Mouse (Mus musculus): ENCODE data around the gene Muc4. TPM values are rescaled to one million over a fixed set of nuclear protein-coding genes. Genes with fewer than 3 reads are reported as not detected.

The Muc4 gene
- polyA plus RNA-seq, 1 experiment: 0.12 TPM

- TF ChIP-seq SRF (IDR thresholded peaks at IDR 0.05; ENCODE audit: control insufficient read depth, insufficient read length, low read depth): no peak
- TF ChIP-seq POLR2AphosphoS2 (IDR thresholded peaks at IDR 0.05; ENCODE audit: insufficient read length, low read depth): no peak
- TF ChIP-seq TCF12 (IDR thresholded peaks at IDR 0.05; ENCODE audit: insufficient read depth, poor library complexity, severe bottlenecking): no peak
- no peak for TF ChIP-seq USF1 (IDR thresholded peaks at IDR 0.05; ENCODE audit: low read depth)
- no peak for TF ChIP-seq TCF3 (IDR thresholded peaks at IDR 0.05; ENCODE audit: insufficient read length, low read depth)
- no peak for TF ChIP-seq MYOG (IDR thresholded peaks at IDR 0.05; ENCODE audit: control insufficient read depth in 1 of 3, insufficient read depth in 1 of 3, insufficient read length in 2 of 3, low read depth in 2 of 3)
- TF ChIP-seq E2F4 (IDR thresholded peaks at IDR 0.05; ENCODE audit: insufficient read depth): no peak
- no peak for TF ChIP-seq POLR2A (IDR thresholded peaks at IDR 0.05; ENCODE audit: insufficient read length, low read depth)
- no peak for TF ChIP-seq MYOD1 (IDR thresholded peaks at IDR 0.05; ENCODE audit: control insufficient read depth in 1 of 3, insufficient read length in 2 of 3, low read depth in 2 of 3)
- H3K36me3 ChIP-seq (ENCODE audit: control insufficient read depth, insufficient read depth): no peaks in the 10 kb centered on the region
- no peaks in the 10 kb centered on the region for H3K79me2 ChIP-seq (ENCODE audit: control insufficient read depth, insufficient read depth)
- peak overlapping the region; percentile 44 for H3K4me2 ChIP-seq (ENCODE audit: low read depth)
- no peak overlapping the region for H3K4me3 ChIP-seq
- no peaks in the 10 kb centered on the region for H3K27me3 ChIP-seq (ENCODE audit: control insufficient read depth, insufficient read depth, insufficient read length)
- H3ac ChIP-seq (ENCODE audit: control insufficient read depth, insufficient read length): no peak overlapping the region
These were observed 68.2 kb downstream of the Muc4 start for GRCm38 (mm10) chr16:32803901-32804300.

GRCm38 (mm10) chr16:32805151-32805550 is 69.5 kb downstream of the Muc4 start:
- Histone ChIP-seq H3K27me3 (ENCODE audit: control insufficient read depth, insufficient read depth, insufficient read length) (no peaks in the 10 kb centered on the region), H3K36me3 (ENCODE audit: control insufficient read depth, insufficient read depth) (no peaks in the 10 kb centered on the region), H3ac (ENCODE audit: control insufficient read depth, insufficient read length) (no peak overlapping the region), H3K4me3 (no peak overlapping the region), H3K4me2 (ENCODE audit: low read depth) (no peak overlapping the region), H3K79me2 (ENCODE audit: control insufficient read depth, insufficient read depth) (no peaks in the 10 kb centered on the region)
- TF ChIP-seq CEBPB (IDR thresholded peaks at IDR 0.05; ENCODE audit: insufficient read depth, poor library complexity, severe bottlenecking) (no peak), REST (IDR thresholded peaks at IDR 0.05; ENCODE audit: insufficient read depth, insufficient read length) (no peak), MYOG (IDR thresholded peaks at IDR 0.05; ENCODE audit: control insufficient read depth in 1 of 3, insufficient read depth in 1 of 3, insufficient read length in 2 of 3, low read depth in 2 of 3) (no peak), POLR2AphosphoS2 (IDR thresholded peaks at IDR 0.05; ENCODE audit: insufficient read length, low read depth) (no peak), MYOD1 (IDR thresholded peaks at IDR 0.05; ENCODE audit: control insufficient read depth in 1 of 3, insufficient read length in 2 of 3, low read depth in 2 of 3) (no peak)

GRCm38 (mm10) chr16:32807408-32808185 is 71.9 kb downstream of the Muc4 start:
- no peaks in the 10 kb centered on the region for H3K27me3 ChIP-seq (ENCODE audit: control insufficient read depth, insufficient read depth, insufficient read length)
- H3K36me3 ChIP-seq (ENCODE audit: control insufficient read depth, insufficient read depth): no peaks in the 10 kb centered on the region
- no peak overlapping the region for H3ac ChIP-seq (ENCODE audit: control insufficient read depth, insufficient read length)
- no peak overlapping the region for H3K4me3 ChIP-seq
- H3K4me2 ChIP-seq (ENCODE audit: low read depth): no peak overlapping the region
- H3K79me2 ChIP-seq (ENCODE audit: control insufficient read depth, insufficient read depth): no peaks in the 10 kb centered on the region
- no peak for TF ChIP-seq TCF3 (IDR thresholded peaks at IDR 0.05; ENCODE audit: insufficient read length, low read depth)
- TF ChIP-seq E2F4 (IDR thresholded peaks at IDR 0.05; ENCODE audit: insufficient read depth): no peak
- no peak for TF ChIP-seq TCF12 (IDR thresholded peaks at IDR 0.05; ENCODE audit: insufficient read depth, poor library complexity, severe bottlenecking)
- TF ChIP-seq POLR2A (IDR thresholded peaks at IDR 0.05; ENCODE audit: insufficient read length, low read depth): no peak
- no peak for TF ChIP-seq POLR2AphosphoS2 (IDR thresholded peaks at IDR 0.05; ENCODE audit: insufficient read length, low read depth)
- TF ChIP-seq REST (IDR thresholded peaks at IDR 0.05; ENCODE audit: insufficient read depth, insufficient read length): no peak
- TF ChIP-seq MAX (IDR thresholded peaks at IDR 0.05; ENCODE audit: low read depth): no peak
- no peak for TF ChIP-seq CEBPB (IDR thresholded peaks at IDR 0.05; ENCODE audit: insufficient read depth, poor library complexity, severe bottlenecking)
- TF ChIP-seq MYOD1 (IDR thresholded peaks at IDR 0.05; ENCODE audit: control insufficient read depth in 1 of 3, insufficient read length in 2 of 3, low read depth in 2 of 3): no peak
- no peak for TF ChIP-seq USF1 (IDR thresholded peaks at IDR 0.05; ENCODE audit: low read depth)
- no peak for TF ChIP-seq MYOG (IDR thresholded peaks at IDR 0.05; ENCODE audit: control insufficient read depth in 1 of 3, insufficient read depth in 1 of 3, insufficient read length in 2 of 3, low read depth in 2 of 3)
- TF ChIP-seq SRF (IDR thresholded peaks at IDR 0.05; ENCODE audit: control insufficient read depth, insufficient read length, low read depth): no peak

GRCm38 (mm10) chr16:32810321-32810720 is 74.6 kb downstream of the Muc4 start, which contains the start of gene Smbd1:
Smbd1 (minus strand) TSS chr16:32810477.
- Histone ChIP-seq H3K27me3 (ENCODE audit: control insufficient read depth, insufficient read depth, insufficient read length) (no peaks in the 10 kb centered on the region), H3K4me2 (ENCODE audit: low read depth) (no peak within 1 kb of the TSS), H3ac (ENCODE audit: control insufficient read depth, insufficient read length) (no peak within 1 kb of the TSS), H3K79me2 (ENCODE audit: control insufficient read depth, insufficient read depth) (no peaks in the 10 kb centered on the region), H3K4me3 (no peak within 1 kb of the TSS), H3K36me3 (ENCODE audit: control insufficient read depth, insufficient read depth) (no peaks in the 10 kb centered on the region)
- no peak for TF ChIP-seq TCF3 (IDR thresholded peaks at IDR 0.05; ENCODE audit: insufficient read length, low read depth)
- TF ChIP-seq REST (IDR thresholded peaks at IDR 0.05; ENCODE audit: insufficient read depth, insufficient read length): no peak
- TF ChIP-seq E2F4 (IDR thresholded peaks at IDR 0.05; ENCODE audit: insufficient read depth): no peak
- TF ChIP-seq SRF (IDR thresholded peaks at IDR 0.05; ENCODE audit: control insufficient read depth, insufficient read length, low read depth): no peak
- no peak for TF ChIP-seq MYOG (IDR thresholded peaks at IDR 0.05; ENCODE audit: control insufficient read depth in 1 of 3, insufficient read depth in 1 of 3, insufficient read length in 2 of 3, low read depth in 2 of 3)

- Histone ChIP-seq H3K4me3 (no peak overlapping the region), H3K36me3 (ENCODE audit: control insufficient read depth, insufficient read depth) (no peaks in the 10 kb centered on the region), H3ac (ENCODE audit: control insufficient read depth, insufficient read length) (no peak overlapping the region), H3K79me2 (ENCODE audit: control insufficient read depth, insufficient read depth) (no peaks in the 10 kb centered on the region), H3K27me3 (ENCODE audit: control insufficient read depth, insufficient read depth, insufficient read length) (no peaks in the 10 kb centered on the region), H3K4me2 (ENCODE audit: low read depth) (peak overlapping the region; percentile 77)
- TF ChIP-seq E2F4 (IDR thresholded peaks at IDR 0.05; ENCODE audit: insufficient read depth) (no peak), MYOG (IDR thresholded peaks at IDR 0.05; ENCODE audit: control insufficient read depth in 1 of 3, insufficient read depth in 1 of 3, insufficient read length in 2 of 3, low read depth in 2 of 3) (no peak), CEBPB (IDR thresholded peaks at IDR 0.05; ENCODE audit: insufficient read depth, poor library complexity, severe bottlenecking) (no peak)
These were observed 77.2 kb downstream of the Muc4 start for GRCm38 (mm10) chr16:32812888-32813361.

Data from myocyte (in vitro differentiated cells).